Mouse (Mus musculus) embryonic facial prominence, embryonic 11.5 days (tissue): Measurements from ENCODE around the gene Nsdhl. TPM values are rescaled to one million over a fixed set of nuclear protein-coding genes. Genes with fewer than 3 reads are reported as not detected.

Experiments
- ATAC-seq: fragments of 200-750 bp; cut with Nextera tagmentation; replicated peaks from 2 replicates; pipeline ENCODE4 v1.8.0; 2017; ENCODE audit warnings: low read depth; ENCODE audit not compliant: insufficient number of reproducible peaks, low FRiP score, low TSS enrichment
- DNase-seq: peaks from one replicate; pipeline ENCODE4 v3.0.0-alpha.2; 2015; ENCODE audit warnings: low spot score
- H3K27ac ChIP-seq: fragments of 300-500 bp; sonication (generic); replicated peaks from 2 replicates; pipeline ENCODE4 v1.5.1; 2014; ENCODE audit warnings: mild to moderate bottlenecking, low read depth, low read length, control low read depth
- H3K27me3 ChIP-seq: fragments of 300-500 bp; sonication (generic); 2 replicates; pipeline ENCODE4 v1.6.1; 2014; ENCODE audit warnings: mild to moderate bottlenecking, low read length, moderate library complexity, mixed read lengths; ENCODE audit not compliant: control insufficient read depth, insufficient read depth
- H3K36me3 ChIP-seq: fragments of 300-500 bp; sonication (generic); replicated peaks from 2 replicates; pipeline ENCODE4 v1.6.1; 2014; ENCODE audit warnings: low read depth, mild to moderate bottlenecking, low read length, moderate library complexity, mixed read lengths; ENCODE audit not compliant: control insufficient read depth, insufficient read depth
- H3K4me1 ChIP-seq: fragments of 300-500 bp; sonication (generic); 2 replicates; pipeline ENCODE4 v1.6.1; 2014; ENCODE audit warnings: low read length, mixed read lengths; ENCODE audit not compliant: control insufficient read depth, insufficient read depth
- H3K4me2 ChIP-seq: fragments of 300-500 bp; sonication (generic); 2 replicates; pipeline ENCODE4 v1.6.1; 2014; ENCODE audit warnings: low read depth, mild to moderate bottlenecking, control low read depth, low read length, moderate library complexity
- H3K4me3 ChIP-seq: fragments of 300-500 bp; sonication (generic); 2 replicates; pipeline ENCODE4 v1.5.1; 2014; ENCODE audit warnings: low read depth, low read length, control low read depth
- H3K9ac ChIP-seq: fragments of 300-500 bp; sonication (generic); replicated peaks from 2 replicates; pipeline ENCODE4 v1.6.1; 2014; ENCODE audit warnings: mild to moderate bottlenecking, control low read depth, low read length
- H3K9me3 ChIP-seq: fragments of 300-500 bp; sonication (generic); replicated peaks from 2 replicates; pipeline ENCODE4 v1.6.1; 2016; ENCODE audit warnings: mild to moderate bottlenecking, low read length, inconsistent platforms, mixed read lengths; ENCODE audit not compliant: control insufficient read depth
- WGBS: fragments of 180-500 bp; shearing (Covaris S2); extraction: QIAGEN DNeasy Blood & Tissue Kit; methylation state at CpG from one replicate; pipeline ENCODE4 v1.1.7; 2014; 5-methylcytosine and 5-hydroxymethylcytosine counted together
- polyA plus RNA-seq: library from polyadenylated mRNA; unstranded; fragments of >200 nt; fragmentation: Nextera tagmentation; extraction: Ambion mirVana; gene quantifications from 2 replicates; pipeline ENCODE4 v1.2.1, GENCODE M21; 2014

The Nsdhl gene
- polyA plus RNA-seq: 37.0 and 42.3 TPM in 2 replicates

DNA sequence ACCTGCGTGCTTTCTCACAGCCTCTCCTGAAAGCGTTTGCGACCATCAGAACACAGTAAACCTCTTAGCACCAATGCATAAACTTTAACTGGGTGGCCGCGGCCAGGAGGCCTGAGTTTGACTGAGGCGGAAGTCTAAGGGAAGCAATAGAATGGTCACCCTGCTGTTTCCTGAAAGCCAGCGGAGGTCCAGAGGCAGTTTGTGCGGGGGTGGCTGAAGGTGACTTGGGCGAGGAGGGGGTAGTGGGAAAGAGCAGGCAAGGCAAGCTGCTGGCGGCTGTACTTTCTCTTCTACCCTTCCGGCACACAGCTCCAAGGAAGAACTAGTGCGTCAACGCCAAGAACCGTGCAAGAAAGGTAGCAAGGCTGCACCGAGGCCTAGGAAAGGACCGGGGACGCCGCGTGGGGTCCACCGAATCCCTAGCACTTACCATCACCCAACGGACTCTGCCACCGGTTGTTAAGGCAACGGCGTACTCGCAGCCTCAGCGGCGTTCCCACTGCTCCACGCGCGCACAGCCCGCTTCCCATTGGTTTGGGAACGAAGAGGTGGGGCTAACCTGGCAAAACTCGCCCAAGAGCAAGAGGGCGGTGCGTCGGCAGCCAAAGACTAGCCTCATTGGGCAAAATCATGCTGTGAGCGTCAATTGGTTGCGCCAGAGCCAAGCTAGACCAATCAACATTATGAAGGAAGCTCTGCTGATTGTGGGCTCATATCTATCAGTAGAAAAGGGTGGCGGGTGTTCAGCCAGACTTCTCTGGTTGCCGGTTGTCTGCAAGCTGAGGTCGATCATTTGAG, at the start of gene Nsdhl, which contains the start of gene Cetn2:
Gene Nsdhl, plus strand, starts transcription at position 674 of the 798 bp plus-strand sequence.
Gene Cetn2, minus strand, starts transcription at position 528 of the 798 bp plus-strand sequence.
- ATAC-seq (peak; percentile 98), DNase-seq (peak; percentile 90)
- peak within 1 kb of the TSS; percentile 52 for H3K9ac ChIP-seq
- peak within 1 kb of the TSS; percentile 48 for H3K4me3 ChIP-seq
- H3K9me3 ChIP-seq: no peaks in the 10 kb centered on the region
- H3K27ac ChIP-seq: no peak within 1 kb of the TSS
- H3K36me3 ChIP-seq: no peaks in the 10 kb centered on the region
- H3K4me1 ChIP-seq: no peaks in the 10 kb centered on the region
- WGBS: 16% methylated on average over 41 of the region's 41 CpGs
- peak within 1 kb of the TSS; percentile 46 for H3K4me2 ChIP-seq
- H3K27me3 ChIP-seq: no peaks in the 10 kb centered on the region

DNA sequence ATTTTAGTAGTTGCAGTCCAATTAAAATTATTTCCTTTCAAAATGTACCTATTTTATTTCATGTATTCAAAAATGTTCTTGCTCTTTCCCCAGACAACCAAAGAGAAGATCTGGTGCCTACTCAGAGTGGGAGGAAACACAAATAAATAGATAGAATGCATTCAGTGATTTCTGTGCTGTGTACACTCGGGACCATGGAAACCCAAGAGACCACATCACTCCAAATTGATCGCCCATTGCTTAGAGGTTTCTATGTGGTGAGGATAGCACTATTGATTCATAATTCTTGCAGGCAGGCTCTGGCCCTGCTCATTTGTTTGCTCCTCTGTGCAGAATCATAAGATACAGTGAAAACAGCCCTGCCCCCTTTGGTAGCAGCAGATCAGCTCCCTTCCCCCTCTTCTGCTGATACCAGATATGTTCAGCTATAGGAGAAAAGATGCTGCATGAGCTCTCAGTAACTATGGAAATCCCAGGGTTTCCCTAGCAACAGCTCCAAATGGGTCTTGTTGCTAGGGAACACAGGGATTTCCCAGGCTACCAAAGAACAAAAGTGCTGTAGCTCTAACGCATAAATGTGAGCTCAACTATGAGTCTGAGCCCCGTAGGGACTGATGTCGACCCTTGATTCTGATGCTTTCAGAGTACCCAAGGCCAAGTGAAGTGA, 22.8 kb upstream of the Nsdhl start:
- H3K27ac ChIP-seq: no peak overlapping the region
- H3K9me3 ChIP-seq: no peaks in the 10 kb centered on the region
- H3K9ac ChIP-seq: no peak overlapping the region
- H3K27me3 ChIP-seq: no peaks in the 10 kb centered on the region
- no peaks in the 10 kb centered on the region for H3K36me3 ChIP-seq
- H3K4me1 ChIP-seq: no peaks in the 10 kb centered on the region
- DNase-seq: peak; percentile 26
- no peak overlapping the region for H3K4me3 ChIP-seq
- WGBS: 68% methylated on average over 5 of the region's 5 CpGs
- ATAC-seq: peak; percentile 91
- no peak overlapping the region for H3K4me2 ChIP-seq

DNA sequence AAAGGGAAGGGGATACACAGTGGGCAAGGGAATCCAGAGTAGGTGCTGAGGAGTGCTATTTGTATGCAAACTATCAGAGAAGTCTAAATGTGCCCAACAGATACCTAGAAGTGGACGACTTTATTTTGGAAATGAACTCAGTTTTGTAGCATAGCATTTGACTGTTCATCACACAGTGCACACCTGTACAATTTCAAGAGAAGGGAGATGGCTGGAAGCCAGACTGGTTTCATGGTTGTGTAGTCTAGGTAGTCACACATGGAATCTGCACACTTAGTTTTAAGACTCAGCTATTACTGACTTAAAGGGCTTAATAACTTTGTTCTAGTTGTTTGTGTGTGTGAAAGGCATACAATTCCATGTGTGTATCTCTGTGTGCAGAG, 22.3 kb upstream of the Nsdhl start:
- no peaks in the 10 kb centered on the region for H3K36me3 ChIP-seq
- no peak overlapping the region for H3K4me2 ChIP-seq
- WGBS: 54% methylated on average over 1 of the region's 1 CpGs
- no peaks in the 10 kb centered on the region for H3K9me3 ChIP-seq
- H3K4me1 ChIP-seq: no peaks in the 10 kb centered on the region
- no peak overlapping the region for H3K27ac ChIP-seq
- DNase-seq: no peak
- no peak overlapping the region for H3K9ac ChIP-seq
- no peak overlapping the region for H3K4me3 ChIP-seq
- no peaks in the 10 kb centered on the region for H3K27me3 ChIP-seq
- no peak for ATAC-seq

DNA sequence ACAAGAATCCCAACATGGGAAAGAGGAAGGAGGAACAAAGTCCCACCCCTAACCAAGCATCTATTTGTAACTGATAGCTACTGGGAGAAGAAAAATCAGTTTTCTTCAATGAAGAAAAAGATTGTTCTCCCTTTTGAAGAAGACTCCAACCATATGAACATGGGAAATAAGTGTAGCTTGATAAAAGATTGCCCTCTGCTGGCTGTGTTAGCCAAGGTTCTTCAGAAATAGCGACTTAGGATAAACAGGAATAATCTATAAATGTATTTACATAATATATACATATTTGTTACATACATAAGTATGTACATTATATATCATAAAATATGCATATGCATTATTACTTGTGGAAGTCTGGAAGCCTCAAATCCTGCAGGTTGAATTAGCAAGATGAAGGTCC, 15.8 kb upstream of the Nsdhl start:
- no peak overlapping the region for H3K27ac ChIP-seq
- DNase-seq (no peak), ATAC-seq (no peak)
- no peaks in the 10 kb centered on the region for H3K4me1 ChIP-seq
- no peak overlapping the region for H3K4me3 ChIP-seq
- no peaks in the 10 kb centered on the region for H3K9me3 ChIP-seq
- H3K36me3 ChIP-seq: no peaks in the 10 kb centered on the region
- no peak overlapping the region for H3K9ac ChIP-seq
- 28% methylated on average over 1 of the region's 1 CpGs for WGBS
- no peaks in the 10 kb centered on the region for H3K27me3 ChIP-seq
- H3K4me2 ChIP-seq: no peak overlapping the region

DNA sequence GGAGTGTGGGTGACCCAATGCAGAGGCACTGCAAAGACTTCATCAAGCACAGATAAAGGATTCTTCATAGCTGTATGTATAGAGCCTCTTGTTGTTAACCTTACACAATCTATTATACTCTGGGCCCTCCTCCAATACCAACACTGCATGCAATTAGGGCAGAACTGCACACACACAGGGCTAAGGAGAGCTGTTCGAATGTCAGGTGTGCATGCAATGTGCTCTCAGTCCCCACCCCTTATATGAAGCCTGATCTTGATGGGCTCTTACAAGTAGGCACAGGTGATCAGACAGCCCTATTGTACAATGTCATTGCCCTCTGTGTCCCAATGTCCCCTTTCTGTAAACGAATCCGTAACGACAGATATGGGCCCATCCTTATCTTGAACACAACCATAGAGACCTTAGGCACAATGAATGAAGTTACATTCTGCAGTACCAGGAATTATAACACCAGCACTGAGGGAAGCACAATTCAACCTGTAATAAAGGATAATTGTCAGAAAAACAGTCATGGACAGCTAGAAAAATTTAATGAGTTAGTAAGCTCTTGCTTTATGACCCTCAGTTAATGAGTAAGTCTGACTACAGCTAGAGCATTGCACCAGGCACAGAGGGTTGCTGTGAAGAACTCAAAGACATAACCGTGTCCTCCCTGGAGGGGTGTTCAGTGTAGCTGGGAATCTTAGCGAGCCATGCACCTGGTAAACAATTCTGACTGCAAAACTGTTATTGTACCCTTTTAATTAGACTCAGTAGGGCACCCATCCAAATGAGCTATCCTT, 10.5 kb upstream of the Nsdhl start:
- Histone ChIP-seq H3K27ac (no peak overlapping the region), H3K4me1 (no peaks in the 10 kb centered on the region), H3K9me3 (no peaks in the 10 kb centered on the region), H3K9ac (no peak overlapping the region), H3K4me2 (no peak overlapping the region), H3K27me3 (no peaks in the 10 kb centered on the region), H3K36me3 (no peaks in the 10 kb centered on the region), H3K4me3 (no peak overlapping the region)
- DNase-seq: no peak
- WGBS: 82% methylated on average over 6 of the region's 6 CpGs
- no peak for ATAC-seq

DNA sequence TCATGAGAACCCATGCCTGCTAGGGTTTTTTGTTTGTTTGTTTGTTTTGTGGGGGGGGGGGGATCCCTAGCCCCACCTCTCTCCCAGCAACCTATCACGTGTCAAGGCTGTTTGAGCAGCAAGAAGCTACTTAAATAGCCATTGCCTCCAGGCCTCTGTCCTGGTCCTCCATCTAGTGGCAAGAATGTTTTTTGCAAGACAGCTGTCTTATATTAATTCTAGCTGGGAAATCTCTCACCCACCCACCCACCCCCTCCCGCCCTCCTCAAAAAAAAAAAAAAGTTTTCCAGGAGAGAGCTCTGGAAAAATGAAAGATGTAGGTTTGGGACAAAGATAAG, 10.0 kb upstream of the Nsdhl start:
- no peak for ATAC-seq
- Histone ChIP-seq H3K27ac (no peak overlapping the region), H3K36me3 (no peaks in the 10 kb centered on the region), H3K4me1 (no peaks in the 10 kb centered on the region), H3K4me2 (no peak overlapping the region), H3K9ac (no peak overlapping the region), H3K4me3 (no peak overlapping the region), H3K9me3 (no peaks in the 10 kb centered on the region), H3K27me3 (no peaks in the 10 kb centered on the region)
- DNase-seq: peak; percentile 73
- 21% methylated on average over 2 of the region's 2 CpGs for WGBS

DNA sequence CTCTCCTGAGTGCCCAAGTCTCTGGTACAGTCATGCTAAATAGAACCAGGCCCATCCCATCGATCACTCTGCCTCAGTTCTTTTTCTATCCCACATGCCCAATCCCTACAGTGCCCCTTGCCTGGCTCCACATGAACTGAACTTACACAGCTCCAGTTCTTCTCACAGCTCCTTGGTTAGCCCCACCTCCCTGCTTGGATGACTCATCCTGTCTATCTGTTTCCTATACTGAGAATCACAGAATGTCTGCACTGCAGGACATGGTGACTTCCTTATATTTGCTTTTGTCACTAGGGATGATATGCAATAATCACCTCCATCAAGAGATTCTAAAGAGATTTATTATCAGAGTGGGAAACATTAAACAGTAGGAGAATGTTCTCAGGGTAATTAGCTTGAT, 6.7 kb upstream of the Nsdhl start:
- Histone ChIP-seq H3K27me3 (no peaks in the 10 kb centered on the region), H3K4me1 (no peaks in the 10 kb centered on the region), H3K4me3 (no peak overlapping the region), H3K27ac (no peak overlapping the region), H3K36me3 (no peaks in the 10 kb centered on the region), H3K9ac (no peak overlapping the region), H3K4me2 (no peak overlapping the region), H3K9me3 (no peaks in the 10 kb centered on the region)
- no peak for ATAC-seq
- 77% methylated on average over 1 of the region's 1 CpGs for WGBS
- DNase-seq: no peak

DNA sequence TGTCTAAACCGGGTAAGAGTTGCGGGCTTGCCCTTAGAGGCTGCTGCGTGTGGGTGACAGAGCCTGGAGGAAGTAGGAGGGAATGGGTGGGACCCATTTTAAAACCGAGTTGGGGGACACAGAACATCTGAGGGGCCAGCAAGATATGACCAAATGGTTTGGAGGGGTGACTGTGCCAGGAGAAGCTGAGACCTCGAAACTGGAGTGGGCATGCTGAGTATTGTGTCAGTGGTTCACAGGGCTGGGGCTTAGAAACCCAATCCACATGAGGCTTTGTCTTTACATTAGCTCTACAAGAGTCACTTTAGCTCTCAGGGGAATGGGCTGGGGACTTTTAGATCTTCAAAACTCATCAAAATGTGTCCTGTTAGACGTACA, 314 bp downstream of the Nsdhl start:
- Histone ChIP-seq H3K27me3 (no peaks in the 10 kb centered on the region), H3K9ac (peak overlapping the region; percentile 52), H3K4me3 (peak overlapping the region; percentile 45), H3K36me3 (no peaks in the 10 kb centered on the region), H3K4me2 (peak overlapping the region; percentile 42), H3K27ac (no peak overlapping the region), H3K9me3 (no peaks in the 10 kb centered on the region), H3K4me1 (no peaks in the 10 kb centered on the region)
- DNase-seq (no peak), ATAC-seq (no peak)
- 8% methylated on average over 6 of the region's 6 CpGs for WGBS
